Mouse (Mus musculus) heart, embryonic 13.5 days (tissue): ENCODE measurements around the gene Zcchc7. TPM values are rescaled to one million over a fixed set of nuclear protein-coding genes. Genes with fewer than 3 reads are reported as not detected.
A peak's percentile ranks its signal among the peaks of the same experiment; 100 is the strongest.

Experiments
- ATAC-seq: fragments of 200-750 bp; cut with Nextera tagmentation; 2 replicates; pipeline ENCODE4 v1.8.0; 2017; ENCODE audit warnings: moderate TSS enrichment; ENCODE audit not compliant: insufficient number of reproducible peaks, low FRiP score, low TSS enrichment; ENCODE audit errors: extremely low read depth
- H3K27ac ChIP-seq: fragments of 300-500 bp; sonication (generic); replicated peaks from 2 replicates; pipeline ENCODE4 v1.5.1; 2015; ENCODE audit warnings: moderate library complexity, mild to moderate bottlenecking, inconsistent platforms
- H3K27me3 ChIP-seq: fragments of 300-500 bp; sonication (generic); replicated peaks from 2 replicates; pipeline ENCODE4 v1.6.1; 2015; ENCODE audit warnings: mild to moderate bottlenecking, inconsistent platforms
- H3K36me3 ChIP-seq: fragments of 300-500 bp; sonication (generic); 2 replicates; pipeline ENCODE4 v1.6.1; 2015; ENCODE audit warnings: mild to moderate bottlenecking, inconsistent platforms
- H3K4me1 ChIP-seq: fragments of 300-500 bp; sonication (generic); 2 replicates; pipeline ENCODE4 v1.6.1; 2015; ENCODE audit warnings: inconsistent platforms
- H3K4me2 ChIP-seq: fragments of 300-500 bp; sonication (generic); 2 replicates; pipeline ENCODE4 v1.6.1; 2015; ENCODE audit warnings: inconsistent platforms, mild to moderate bottlenecking, moderate library complexity
- H3K4me3 ChIP-seq: fragments of 300-500 bp; sonication (generic); 2 replicates; pipeline ENCODE4 v1.5.1; 2015; ENCODE audit warnings: moderate library complexity, mild to moderate bottlenecking, inconsistent platforms
- H3K9ac ChIP-seq: fragments of 300-500 bp; sonication (generic); 2 replicates; pipeline ENCODE4 v1.6.1; 2015; ENCODE audit warnings: inconsistent platforms, mild to moderate bottlenecking, moderate library complexity
- H3K9me3 ChIP-seq: fragments of 300-500 bp; sonication (generic); 2 replicates; pipeline ENCODE4 v1.6.1; 2016; ENCODE audit warnings: inconsistent platforms
- WGBS: fragments of 180-500 bp; shearing (Covaris S2); methylation state at CpG from one replicate; pipeline ENCODE4 v1.1.7; 2015; ENCODE audit warnings: mixed read lengths; 5-methylcytosine and 5-hydroxymethylcytosine counted together
- polyA plus RNA-seq: library from polyadenylated mRNA; unstranded; fragments of >200 nt; fragmentation: Nextera tagmentation; extraction: Ambion mirVana; gene quantifications from 2 replicates; pipeline ENCODE4 v1.2.1, GENCODE M21; 2015

Zcchc7 gene
- polyA plus RNA-seq, 1 experiment from 2014 or later, result 15.5 TPM

DNA sequence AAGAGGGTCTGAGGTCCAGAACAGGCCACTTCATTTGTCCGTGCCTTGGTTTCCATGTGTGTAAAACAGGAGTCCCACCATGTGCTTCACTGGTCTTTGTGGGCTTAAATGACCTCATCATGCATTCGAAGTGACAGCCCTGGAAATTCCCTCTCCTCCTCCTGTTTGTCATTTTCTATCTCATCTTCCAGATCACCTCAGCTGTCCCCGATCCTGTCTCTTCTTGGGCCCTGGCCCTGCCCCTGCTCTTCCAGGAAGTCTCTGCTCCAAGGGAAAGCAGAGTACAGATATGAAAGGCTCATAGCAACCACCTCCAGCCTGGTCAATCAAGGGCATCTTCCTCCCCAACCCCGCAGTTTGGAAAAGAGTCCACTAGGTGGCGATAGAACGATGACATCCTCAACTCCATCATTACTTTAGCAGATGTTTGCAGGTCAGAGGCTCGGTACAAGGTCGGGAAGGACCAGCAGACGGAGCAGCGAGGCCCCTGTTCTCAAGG, 215.0 kb downstream of the Zcchc7 start:
- WGBS, result 21% methylated on average over 10 of the region's 10 CpGs
- H3K9ac ChIP-seq, result no peak overlapping the region
- ATAC-seq, result no peak
- no peak overlapping the region for H3K4me3 ChIP-seq
- no peak overlapping the region for H3K4me2 ChIP-seq
- no peaks in the 10 kb centered on the region for H3K9me3 ChIP-seq
- H3K4me1 ChIP-seq, result peaks cover 7% of the 10 kb centered on the region
- no peak overlapping the region for H3K27ac ChIP-seq
- H3K36me3 ChIP-seq, result no peaks in the 10 kb centered on the region
- H3K27me3 ChIP-seq, result no peaks in the 10 kb centered on the region

DNA sequence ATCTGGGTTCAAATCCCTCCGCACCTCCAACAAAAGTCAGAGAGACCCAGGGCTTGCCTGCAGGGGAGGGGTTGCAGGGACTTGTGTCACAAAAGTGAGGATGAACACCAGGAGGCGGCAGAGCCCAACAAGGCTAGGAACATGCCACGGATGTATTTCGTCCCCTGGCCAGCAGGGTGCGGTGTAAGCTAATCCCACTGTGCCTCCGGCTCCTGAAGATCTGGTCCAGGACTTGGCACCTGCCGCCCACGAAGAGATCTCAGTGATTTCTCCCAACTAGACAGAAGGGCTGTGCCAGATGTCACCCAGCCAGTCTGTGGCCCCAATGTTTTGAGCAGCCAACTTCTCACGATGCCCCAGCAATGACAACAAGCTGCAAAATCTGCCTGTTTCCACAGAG, 217.8 kb downstream of the Zcchc7 start:
- Histone ChIP-seq H3K27me3 (no peaks in the 10 kb centered on the region), H3K9me3 (no peaks in the 10 kb centered on the region), H3K4me3 (peak overlapping the region; percentile 37), H3K36me3 (no peaks in the 10 kb centered on the region), H3K4me2 (peak overlapping the region; percentile 67), H3K27ac (no peak overlapping the region), H3K9ac (peak overlapping the region; percentile 71), H3K4me1 (peaks cover 7% of the 10 kb centered on the region)
- WGBS, result 10% methylated on average over 9 of the region's 9 CpGs
- peak; percentile 61 for ATAC-seq

DNA sequence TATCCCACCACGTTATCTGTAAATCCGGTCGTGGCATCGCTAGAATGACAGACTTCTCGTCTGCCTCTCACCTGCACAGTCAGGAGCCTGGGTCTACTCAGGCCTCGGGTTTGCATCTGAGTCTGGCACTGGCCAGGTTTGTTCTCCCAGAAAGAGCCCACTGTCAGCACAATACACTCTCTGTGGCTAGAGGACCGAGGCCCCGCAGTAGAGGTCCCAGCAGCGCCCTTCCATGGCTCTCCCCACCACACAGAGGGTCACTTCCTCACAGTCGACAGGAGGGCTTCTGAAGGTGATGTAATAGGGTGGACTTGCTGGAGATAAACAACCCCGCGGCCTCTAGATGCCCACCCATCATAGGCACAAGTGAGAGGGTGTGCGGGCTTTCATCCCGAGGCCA, 218.2 kb downstream of the Zcchc7 start:
- H3K9ac ChIP-seq, result peak overlapping the region; percentile 71
- H3K36me3 ChIP-seq, result no peaks in the 10 kb centered on the region
- H3K4me2 ChIP-seq, result peak overlapping the region; percentile 67
- no peak for ATAC-seq
- no peaks in the 10 kb centered on the region for H3K9me3 ChIP-seq
- peaks cover 7% of the 10 kb centered on the region for H3K4me1 ChIP-seq
- 33% methylated on average over 14 of the region's 14 CpGs for WGBS
- peak overlapping the region; percentile 37 for H3K4me3 ChIP-seq
- H3K27me3 ChIP-seq, result no peaks in the 10 kb centered on the region
- no peak overlapping the region for H3K27ac ChIP-seq

DNA sequence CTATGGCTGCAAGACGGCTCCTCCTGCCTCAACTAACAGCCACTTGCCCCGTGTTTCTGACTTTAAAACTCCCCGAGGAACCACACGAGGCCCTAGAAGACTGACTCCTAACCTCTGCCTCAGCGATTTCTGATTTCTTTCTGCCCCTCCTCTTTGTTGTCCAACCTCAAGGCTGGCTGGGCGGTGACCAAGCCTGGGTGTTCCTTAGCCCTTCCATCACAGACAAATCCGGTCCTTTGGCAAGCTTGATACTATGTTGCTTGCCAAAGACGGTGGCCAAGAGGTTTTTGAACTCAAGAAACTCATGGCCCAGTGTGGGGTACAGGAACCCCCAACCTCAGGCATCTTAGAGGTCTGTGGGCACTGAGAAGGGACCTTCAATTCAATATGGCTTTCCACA, 218.7 kb downstream of the Zcchc7 start:
- WGBS, result 78% methylated on average over 8 of the region's 8 CpGs
- Histone ChIP-seq H3K4me3 (no peak overlapping the region), H3K27me3 (no peaks in the 10 kb centered on the region), H3K4me2 (no peak overlapping the region), H3K36me3 (no peaks in the 10 kb centered on the region), H3K9ac (no peak overlapping the region), H3K27ac (no peak overlapping the region), H3K9me3 (no peaks in the 10 kb centered on the region), H3K4me1 (peaks cover 7% of the 10 kb centered on the region)
- no peak for ATAC-seq

DNA sequence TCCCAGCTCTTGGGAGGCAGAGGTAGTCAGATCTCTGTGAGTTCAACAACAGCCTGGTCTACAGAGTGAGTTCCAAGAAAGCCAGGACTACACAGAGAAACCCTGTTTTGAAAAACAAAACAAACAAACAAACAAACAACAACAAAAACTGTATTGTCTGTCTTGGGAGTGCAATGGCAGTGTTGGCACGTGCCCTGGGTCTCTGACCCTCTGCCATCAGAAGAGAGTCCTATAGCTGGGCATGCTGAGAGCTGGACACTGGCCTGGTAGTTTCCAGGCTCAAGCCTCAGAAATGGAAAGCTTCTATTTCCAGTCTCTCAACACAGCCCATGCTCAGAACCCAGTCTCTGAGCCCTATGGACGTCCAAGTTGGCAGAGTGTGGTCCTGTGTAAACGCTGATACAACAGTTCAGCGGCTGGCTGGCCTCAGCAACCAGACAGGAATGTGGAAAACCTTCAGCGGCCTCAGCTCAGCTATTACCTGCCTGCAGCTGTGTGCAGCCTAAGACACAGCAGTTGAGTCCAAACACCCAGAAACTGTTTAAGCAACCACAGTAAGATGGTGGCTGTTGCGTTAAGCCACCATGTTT, 220.4 kb downstream of the Zcchc7 start:
- H3K27me3 ChIP-seq, result no peaks in the 10 kb centered on the region
- peaks cover 22% of the 10 kb centered on the region for H3K4me1 ChIP-seq
- no peaks in the 10 kb centered on the region for H3K36me3 ChIP-seq
- no peak for ATAC-seq
- H3K9ac ChIP-seq, result no peak overlapping the region
- H3K9me3 ChIP-seq, result no peaks in the 10 kb centered on the region
- 65% methylated on average over 6 of the region's 6 CpGs for WGBS
- H3K4me2 ChIP-seq, result no peak overlapping the region
- no peak overlapping the region for H3K4me3 ChIP-seq
- no peak overlapping the region for H3K27ac ChIP-seq

DNA sequence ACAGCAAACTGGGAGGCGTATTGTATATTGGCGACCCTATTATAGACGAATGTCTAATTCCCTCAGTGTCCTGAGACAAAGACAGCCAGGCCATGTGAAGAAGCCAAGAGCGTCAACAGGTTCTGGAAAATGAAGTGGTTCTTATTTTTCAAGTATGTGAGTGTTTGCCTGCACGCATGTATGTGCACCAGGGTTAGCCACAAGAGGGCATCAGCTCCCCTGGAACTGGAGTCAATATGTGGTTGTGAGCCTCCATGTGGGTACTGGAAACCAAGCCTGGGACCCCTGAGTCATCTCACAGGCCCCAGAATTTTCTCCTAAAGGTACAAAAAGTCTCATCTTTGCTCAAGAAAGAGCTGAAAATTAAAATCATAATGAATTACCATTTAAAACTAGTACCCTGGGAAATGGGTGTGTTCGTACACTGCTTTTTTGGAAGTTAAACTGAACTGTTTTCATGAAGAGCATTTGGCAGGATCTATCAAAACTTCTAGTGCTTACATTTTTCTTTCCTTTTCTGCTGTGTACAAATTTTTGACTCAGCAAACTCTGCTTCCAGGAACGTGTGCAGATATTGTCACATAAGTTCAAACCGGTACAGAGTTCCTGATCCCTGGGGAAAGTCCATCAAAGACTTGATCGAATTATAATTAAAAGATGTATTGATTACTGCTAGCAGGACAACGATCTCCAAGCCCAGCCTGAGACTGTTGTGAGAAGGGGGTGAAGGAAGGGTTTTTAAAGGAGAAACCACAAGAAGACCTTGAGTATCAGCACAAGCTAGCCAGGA, 221.4 kb downstream of the Zcchc7 start:
- no peak overlapping the region for H3K9ac ChIP-seq
- ATAC-seq, result no peak
- no peaks in the 10 kb centered on the region for H3K9me3 ChIP-seq
- H3K4me3 ChIP-seq, result no peak overlapping the region
- peaks cover 28% of the 10 kb centered on the region for H3K4me1 ChIP-seq
- no peak overlapping the region for H3K27ac ChIP-seq
- no peak overlapping the region for H3K4me2 ChIP-seq
- WGBS, result 83% methylated on average over 10 of the region's 10 CpGs
- no peaks in the 10 kb centered on the region for H3K27me3 ChIP-seq
- H3K36me3 ChIP-seq, result no peaks in the 10 kb centered on the region

DNA sequence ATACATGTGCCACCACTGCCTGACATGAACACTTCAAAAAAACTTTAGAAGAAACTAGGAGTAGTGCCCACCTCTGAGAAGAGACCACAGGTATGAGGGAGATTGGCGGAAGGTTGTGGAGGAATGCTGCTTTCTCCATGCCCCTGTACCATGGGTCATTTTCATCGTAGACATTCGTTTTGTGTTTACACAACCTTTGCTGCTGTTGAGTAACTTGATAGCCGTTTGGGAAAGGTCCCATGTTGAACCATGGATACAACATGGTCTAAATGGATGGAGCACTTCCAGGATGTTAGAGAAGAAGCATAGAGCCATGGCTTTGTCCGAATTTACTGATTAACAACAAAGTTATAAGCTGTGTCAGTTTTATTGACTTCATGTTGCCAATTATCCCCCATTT, 222.5 kb downstream of the Zcchc7 start:
- H3K4me2 ChIP-seq, result no peak overlapping the region
- H3K9me3 ChIP-seq, result no peaks in the 10 kb centered on the region
- H3K4me3 ChIP-seq, result no peak overlapping the region
- H3K27ac ChIP-seq, result no peak overlapping the region
- H3K4me1 ChIP-seq, result peaks cover 38% of the 10 kb centered on the region
- H3K36me3 ChIP-seq, result no peaks in the 10 kb centered on the region
- WGBS, result 72% methylated on average over 5 of the region's 5 CpGs
- H3K27me3 ChIP-seq, result no peaks in the 10 kb centered on the region
- no peak overlapping the region for H3K9ac ChIP-seq
- ATAC-seq, result no peak

DNA sequence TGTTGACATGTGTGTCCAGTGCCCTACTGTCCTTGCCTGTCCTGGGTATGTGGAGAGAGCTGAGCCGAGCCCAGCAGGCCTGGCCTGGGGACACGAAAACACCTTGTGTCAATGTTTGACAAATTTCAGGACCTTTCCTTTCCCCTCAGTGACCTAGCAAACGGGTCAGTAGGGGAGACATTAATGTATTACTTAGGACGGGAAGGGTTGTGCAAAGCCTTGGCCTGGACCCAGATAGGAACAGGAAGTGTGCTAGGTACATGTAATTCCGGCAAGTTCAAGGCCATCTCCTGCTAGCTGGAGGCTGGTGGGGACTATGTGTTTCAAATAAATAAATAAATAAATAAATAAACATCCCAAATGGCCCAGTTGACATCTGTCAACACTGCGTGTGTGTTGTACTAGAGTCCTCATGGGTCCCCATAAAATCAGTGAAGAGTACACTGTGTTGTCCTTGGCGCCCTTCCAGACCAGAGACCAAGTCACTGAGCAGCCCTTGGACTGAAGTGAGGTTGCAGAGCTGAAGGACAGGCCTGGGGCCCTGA, 224.2 kb downstream of the Zcchc7 start:
- WGBS, result 65% methylated on average over 7 of the region's 7 CpGs
- Histone ChIP-seq H3K4me3 (no peak overlapping the region), H3K4me1 (peaks cover 41% of the 10 kb centered on the region), H3K9ac (no peak overlapping the region), H3K4me2 (no peak overlapping the region), H3K27me3 (no peaks in the 10 kb centered on the region), H3K9me3 (no peaks in the 10 kb centered on the region), H3K36me3 (peaks cover 14% of the 10 kb centered on the region), H3K27ac (no peak overlapping the region)
- ATAC-seq, result no peak

DNA sequence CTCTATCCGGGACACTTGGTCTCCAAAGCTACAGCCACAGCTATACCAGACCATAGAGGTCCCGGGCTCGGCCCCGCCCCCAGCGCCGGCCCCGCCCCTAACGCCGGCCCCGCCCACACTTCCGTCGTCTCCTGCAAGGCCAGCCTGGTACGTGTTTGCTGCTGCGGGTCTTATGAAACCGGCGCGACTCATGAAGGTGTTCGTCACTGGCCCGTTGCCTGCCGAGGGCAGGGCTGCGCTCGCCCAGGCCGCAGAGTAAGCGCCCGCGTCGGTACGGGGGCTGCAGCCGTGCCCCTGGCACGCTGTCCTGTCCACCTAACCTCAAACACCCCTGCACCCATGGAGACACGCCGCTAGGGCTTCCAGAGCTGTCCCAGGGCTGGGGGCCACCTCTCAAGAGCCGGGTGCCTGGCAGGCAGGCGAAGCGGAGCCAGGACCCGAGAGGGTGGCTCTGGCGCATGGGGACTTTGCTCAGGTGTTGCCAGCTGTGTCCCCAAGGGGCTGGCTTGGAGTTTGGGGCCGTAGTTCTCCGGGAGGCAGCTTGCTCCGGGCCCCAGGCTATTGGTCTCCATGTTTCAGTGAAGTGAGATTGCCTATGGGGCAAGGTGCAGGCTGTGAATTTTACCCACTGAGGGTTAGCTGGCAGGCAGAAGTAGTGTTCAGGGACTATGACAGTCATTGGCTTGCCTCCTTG, 225.8 kb downstream of the Zcchc7 start, which contains the start of gene Grhpr:
Gene Grhpr, plus strand, starts transcription at position 116 of the 694 bp plus-strand sequence.
- no peaks in the 10 kb centered on the region for H3K9me3 ChIP-seq
- H3K27ac ChIP-seq, result peak within 1 kb of the TSS; percentile 88
- 1% methylated on average over 40 of the region's 40 CpGs for WGBS
- H3K9ac ChIP-seq, result peak within 1 kb of the TSS; percentile 88
- peak within 1 kb of the TSS; percentile 71 for H3K4me3 ChIP-seq
- peaks cover 30% of the 10 kb centered on the region for H3K36me3 ChIP-seq
- peaks cover 41% of the 10 kb centered on the region for H3K4me1 ChIP-seq
- no peaks in the 10 kb centered on the region for H3K27me3 ChIP-seq
- ATAC-seq, result peak; percentile 88
- H3K4me2 ChIP-seq, result peak within 1 kb of the TSS; percentile 71
